Mouse (Mus musculus): ENCODE results near the gene Nat9. TPM values are rescaled to one million over a fixed set of nuclear protein-coding genes. Genes with fewer than 3 reads are reported as not detected.
A peak's percentile ranks its signal among the peaks of the same experiment; 100 is the strongest.

Nat9 gene
- polyA plus RNA-seq, 1 experiment from 2014 or later = 19.5 TPM

GRCm38 (mm10) chr11:115229021-115229930, 41.6 kb upstream of the Nat9 start:
- no peaks in the 10 kb centered on the region for H3K27me3 ChIP-seq (ENCODE audit: control insufficient read depth, insufficient read depth, low read length)

GRCm38 (mm10) chr11:115228430-115228829, 40.8 kb upstream of the Nat9 start:
- Histone ChIP-seq H3K4me2 (replicated peaks; ENCODE audit: low read depth, low read length) (no peak overlapping the region), H3K9me3 (ENCODE audit: control insufficient read depth, low read length) (no peaks in the 10 kb centered on the region), H3K27me3 (ENCODE audit: control insufficient read depth, insufficient read depth, low read length) (no peaks in the 10 kb centered on the region), H3K27ac (ENCODE audit: low read depth, low read length) (no peak overlapping the region), H3K4me1 (replicated peaks; ENCODE audit: control insufficient read depth, insufficient read depth, low read length) (peaks cover 29% of the 10 kb centered on the region), H3K4me3 (ENCODE audit: low read depth, low read length) (no peak overlapping the region), H3K36me3 (ENCODE audit: control insufficient read depth, insufficient read depth, low read length) (no peaks in the 10 kb centered on the region), H3K9ac (ENCODE audit: low read depth, low read length) (no peak overlapping the region)
- WGBS = 72% methylated on average over 7 of the region's 7 CpGs
- DNase-seq (ENCODE audit: low spot score) (no peak), ATAC-seq (ENCODE audit: low FRiP score) (no peak)

More at GRCm38 (mm10) chr11:115229021-115229930, 41.6 kb upstream of the Nat9 start:
- ATAC-seq (ENCODE audit: low FRiP score) (no peak), DNase-seq (ENCODE audit: low spot score) (no peak)
- Histone ChIP-seq H3K27ac (ENCODE audit: low read depth, low read length) (no peak overlapping the region), H3K36me3 (ENCODE audit: control insufficient read depth, insufficient read depth, low read length) (no peaks in the 10 kb centered on the region), H3K9ac (ENCODE audit: low read depth, low read length) (no peak overlapping the region), H3K9me3 (ENCODE audit: control insufficient read depth, low read length) (no peaks in the 10 kb centered on the region), H3K4me3 (ENCODE audit: low read depth, low read length) (no peak overlapping the region), H3K4me2 (replicated peaks; ENCODE audit: low read depth, low read length) (no peak overlapping the region), H3K4me1 (replicated peaks; ENCODE audit: control insufficient read depth, insufficient read depth, low read length) (peaks cover 36% of the 10 kb centered on the region)
- 54% methylated on average over 15 of the region's 15 CpGs for WGBS

GRCm38 (mm10) chr11:115227640-115228039, 40.0 kb upstream of the Nat9 start:
- Histone ChIP-seq H3K4me3 (ENCODE audit: low read depth, low read length) (no peak overlapping the region), H3K4me2 (replicated peaks; ENCODE audit: low read depth, low read length) (no peak overlapping the region), H3K9ac (ENCODE audit: low read depth, low read length) (no peak overlapping the region), H3K27me3 (ENCODE audit: control insufficient read depth, insufficient read depth, low read length) (no peaks in the 10 kb centered on the region), H3K36me3 (ENCODE audit: control insufficient read depth, insufficient read depth, low read length) (no peaks in the 10 kb centered on the region), H3K9me3 (ENCODE audit: control insufficient read depth, low read length) (no peaks in the 10 kb centered on the region), H3K27ac (ENCODE audit: low read depth, low read length) (no peak overlapping the region), H3K4me1 (replicated peaks; ENCODE audit: control insufficient read depth, insufficient read depth, low read length) (peaks cover 28% of the 10 kb centered on the region)
- DNase-seq (ENCODE audit: low spot score) = no peak
- 26% methylated on average over 10 of the region's 12 CpGs for WGBS
- no peak for ATAC-seq (ENCODE audit: low FRiP score)

- Histone ChIP-seq H3K27me3 (ENCODE audit: control insufficient read depth, insufficient read depth, low read length) (no peaks in the 10 kb centered on the region), H3K4me1 (replicated peaks; ENCODE audit: control insufficient read depth, insufficient read depth, low read length) (peaks cover 26% of the 10 kb centered on the region), H3K9me3 (ENCODE audit: control insufficient read depth, low read length) (no peaks in the 10 kb centered on the region), H3K4me3 (ENCODE audit: low read depth, low read length) (no peak overlapping the region), H3K27ac (ENCODE audit: low read depth, low read length) (peak overlapping the region; percentile 7; the same call in 1 of the 2 replicates), H3K36me3 (ENCODE audit: control insufficient read depth, insufficient read depth, low read length) (no peaks in the 10 kb centered on the region), H3K9ac (ENCODE audit: low read depth, low read length) (no peak overlapping the region), H3K4me2 (replicated peaks; ENCODE audit: low read depth, low read length) (no peak overlapping the region)
- ATAC-seq (ENCODE audit: low FRiP score) = no peak; the same call in 1 of the 2 replicates
- DNase-seq (ENCODE audit: low spot score) = no peak
- 51% methylated on average over 14 of the region's 14 CpGs for WGBS
Measured at GRCm38 (mm10) chr11:115226811-115227491, 39.3 kb upstream of the Nat9 start.

- 61% methylated on average over 6 of the region's 6 CpGs for WGBS
- Histone ChIP-seq H3K4me1 (replicated peaks; ENCODE audit: control insufficient read depth, insufficient read depth, low read length) (peaks cover 20% of the 10 kb centered on the region), H3K9ac (ENCODE audit: low read depth, low read length) (no peak overlapping the region)
Measured at GRCm38 (mm10) chr11:115225301-115225700, 37.6 kb upstream of the Nat9 start.

GRCm38 (mm10) chr11:115224889-115225288, 37.2 kb upstream of the Nat9 start:
- peak; percentile 87 for DNase-seq (ENCODE audit: low spot score)
- no peak overlapping the region for H3K9ac ChIP-seq (ENCODE audit: low read depth, low read length)
- H3K36me3 ChIP-seq (ENCODE audit: control insufficient read depth, insufficient read depth, low read length) = no peaks in the 10 kb centered on the region
- 41% methylated on average over 8 of the region's 8 CpGs for WGBS
- H3K9me3 ChIP-seq (ENCODE audit: control insufficient read depth, low read length) = no peaks in the 10 kb centered on the region
- H3K4me1 ChIP-seq (replicated peaks; ENCODE audit: control insufficient read depth, insufficient read depth, low read length) = peaks cover 20% of the 10 kb centered on the region
- no peak overlapping the region for H3K4me3 ChIP-seq (ENCODE audit: low read depth, low read length)
- H3K27me3 ChIP-seq (ENCODE audit: control insufficient read depth, insufficient read depth, low read length) = no peaks in the 10 kb centered on the region
- no peak for ATAC-seq (ENCODE audit: low FRiP score)
- H3K4me2 ChIP-seq (replicated peaks; ENCODE audit: low read depth, low read length) = no peak overlapping the region
- H3K27ac ChIP-seq (ENCODE audit: low read depth, low read length) = no peak overlapping the region

More at GRCm38 (mm10) chr11:115225301-115225700, 37.6 kb upstream of the Nat9 start:
- no peak overlapping the region for H3K27ac ChIP-seq (ENCODE audit: low read depth, low read length)
- DNase-seq (ENCODE audit: low spot score) (no peak), ATAC-seq (ENCODE audit: low FRiP score) (no peak)
- no peaks in the 10 kb centered on the region for H3K36me3 ChIP-seq (ENCODE audit: control insufficient read depth, insufficient read depth, low read length)
- no peak overlapping the region for H3K4me3 ChIP-seq (ENCODE audit: low read depth, low read length)
- H3K27me3 ChIP-seq (ENCODE audit: control insufficient read depth, insufficient read depth, low read length) = no peaks in the 10 kb centered on the region
- no peak overlapping the region for H3K4me2 ChIP-seq (replicated peaks; ENCODE audit: low read depth, low read length)
- no peaks in the 10 kb centered on the region for H3K9me3 ChIP-seq (ENCODE audit: control insufficient read depth, low read length)

- H3K4me1 ChIP-seq (replicated peaks; ENCODE audit: control insufficient read depth, insufficient read depth, low read length) = peaks cover 20% of the 10 kb centered on the region
- WGBS = 70% methylated on average over 6 of the region's 6 CpGs
- no peak overlapping the region for H3K9ac ChIP-seq (ENCODE audit: low read depth, low read length)
- no peak overlapping the region for H3K4me2 ChIP-seq (replicated peaks; ENCODE audit: low read depth, low read length)
- no peak for DNase-seq (ENCODE audit: low spot score)
- no peak overlapping the region for H3K27ac ChIP-seq (ENCODE audit: low read depth, low read length)
- no peaks in the 10 kb centered on the region for H3K27me3 ChIP-seq (ENCODE audit: control insufficient read depth, insufficient read depth, low read length)
- no peaks in the 10 kb centered on the region for H3K9me3 ChIP-seq (ENCODE audit: control insufficient read depth, low read length)
- no peaks in the 10 kb centered on the region for H3K36me3 ChIP-seq (ENCODE audit: control insufficient read depth, insufficient read depth, low read length)
- H3K4me3 ChIP-seq (ENCODE audit: low read depth, low read length) = no peak overlapping the region
- no peak for ATAC-seq (ENCODE audit: low FRiP score)
Measured at GRCm38 (mm10) chr11:115223877-115224276, 36.2 kb upstream of the Nat9 start.

DNA sequence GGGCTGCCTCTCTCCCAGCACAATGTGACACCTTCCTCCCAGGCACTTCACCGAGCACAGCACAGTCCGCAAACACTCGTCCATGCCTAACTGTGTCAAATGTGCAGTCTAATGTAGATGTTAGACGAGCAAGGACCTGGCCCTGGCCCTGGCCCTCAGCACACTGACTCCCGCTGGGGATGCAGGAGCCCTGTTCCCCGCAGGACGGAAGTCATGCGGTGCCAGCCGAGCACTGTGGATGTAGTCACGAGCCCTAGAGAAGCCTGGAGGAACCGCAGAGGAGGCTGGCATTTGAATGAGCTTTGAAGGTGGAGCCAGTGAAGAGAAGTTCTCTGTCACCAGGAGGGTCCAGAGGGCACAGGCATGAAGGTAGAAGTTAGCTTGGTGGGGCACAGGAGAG, 35.8 kb upstream of the Nat9 start:
- H3K27ac ChIP-seq (ENCODE audit: low read depth, low read length) = no peak overlapping the region
- no peak for DNase-seq (ENCODE audit: low spot score)
- no peak overlapping the region for H3K4me2 ChIP-seq (replicated peaks; ENCODE audit: low read depth, low read length)
- H3K27me3 ChIP-seq (ENCODE audit: control insufficient read depth, insufficient read depth, low read length) = no peaks in the 10 kb centered on the region
- no peaks in the 10 kb centered on the region for H3K9me3 ChIP-seq (ENCODE audit: control insufficient read depth, low read length)
- H3K4me1 ChIP-seq (replicated peaks; ENCODE audit: control insufficient read depth, insufficient read depth, low read length) = peaks cover 20% of the 10 kb centered on the region
- WGBS = 65% methylated on average over 11 of the region's 11 CpGs
- H3K36me3 ChIP-seq (ENCODE audit: control insufficient read depth, insufficient read depth, low read length) = no peaks in the 10 kb centered on the region
- no peak overlapping the region for H3K4me3 ChIP-seq (ENCODE audit: low read depth, low read length)
- H3K9ac ChIP-seq (ENCODE audit: low read depth, low read length) = no peak overlapping the region
- no peak for ATAC-seq (ENCODE audit: low FRiP score)

Data from hindbrain, embryonic 11.5 days (tissue).